Mouse (Mus musculus) stomach, postnatal 0 days (tissue): ENCODE measurements at regions not wholly inside any gene's neighbourhood (a gene's known extent, or its start where the extent isn't known, plus 50 kb on each side); places are given as distances from the start of the nearest gene placed in this dataset.

Experiments used
- CTCF ChIP-seq: IDR thresholded peaks from 2 replicates; pipeline ENCODE4 v1.5.1; 2016; ENCODE audit warnings: antibody characterized with exemption, low read depth, mild to moderate bottlenecking, moderate library complexity
- EP300 ChIP-seq: optimal IDR thresholded peaks from 2 replicates; pipeline ENCODE3; 2016; ENCODE audit warnings: antibody characterized with exemption

GRCm38 (mm10) chr4:142298770-142299337, 59.7 kb upstream of the Kazn start:
- no peak for TF ChIP-seq CTCF
- no peak for TF ChIP-seq EP300
